ENCODE assay signal across 8 mouse cellular contexts in the genomic region with DNA sequence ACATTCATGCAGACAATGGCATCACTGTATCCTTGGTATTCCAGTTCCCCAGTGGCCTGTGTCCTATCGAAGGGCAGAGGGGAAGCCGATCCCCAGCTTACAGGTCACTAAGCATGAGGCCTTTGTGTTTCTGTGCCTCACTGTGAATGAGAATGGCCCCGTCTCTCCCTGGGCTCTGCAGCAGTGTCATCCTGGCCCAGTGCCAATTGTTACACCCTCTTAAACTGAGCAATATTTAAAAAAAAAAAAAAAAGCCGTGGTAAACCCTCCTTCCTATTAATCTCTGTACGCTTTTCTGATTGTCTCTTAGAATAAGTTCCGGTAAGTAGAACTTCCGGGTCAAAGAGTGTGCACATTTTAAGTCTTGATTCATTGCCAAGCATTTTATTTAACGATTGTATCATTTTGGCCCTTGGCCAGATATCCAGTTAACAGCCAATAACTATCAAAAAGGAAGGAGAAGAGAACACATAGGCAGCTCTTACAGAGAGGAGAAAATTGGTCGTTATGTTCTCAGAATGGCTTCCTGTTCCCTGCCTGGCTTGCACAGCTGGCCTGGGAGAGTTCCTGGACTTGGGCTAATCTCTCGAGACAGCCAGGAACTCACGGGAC.
DNase-seq lines count a peak whose midpoint lies in the region; ATAC-seq and TF ChIP-seq lines count a peak whose summit lies in the region.

No protein-coding gene starts in this region.

- H3K4me2 ChIP-seq in midbrain, embryonic 12.5 days (replicated peaks) = no peak overlapping the region

- ATAC-seq in midbrain, embryonic 12.5 days (ENCODE audit: low FRiP score, low read depth) = peak; percentile 53; the same call in 1 of the 2 replicates

- 15% methylated on average over 11 of the region's 11 CpGs for WGBS in lung, adult 2 months
- 49% methylated on average over 11 of the region's 11 CpGs for WGBS in heart, embryonic 10.5 days
- WGBS in midbrain, embryonic 12.5 days = 42% methylated on average over 11 of the region's 11 CpGs

- H3K27ac ChIP-seq in brown adipose tissue, adult 24 weeks (replicated peaks; ENCODE audit: low read depth, low read length) = peak overlapping the region; percentile 34; the same call in 1 of the 2 replicates
- 0 out of 2 replicates have a peak overlapping the region, but pooled peaks have one; percentile 59 for H3K27ac ChIP-seq in heart, embryonic 10.5 days
- H3K27ac ChIP-seq in midbrain, embryonic 12.5 days (replicated peaks) = peak overlapping the region; percentile 39; the same call in 1 of the 2 replicates

- no peak overlapping the region for H3K4me3 ChIP-seq in lung, adult 2 months (replicated peaks; ENCODE audit: extremely low read depth, low read depth, low read length)
- H3K4me3 ChIP-seq in brown adipose tissue, adult 24 weeks (ENCODE audit: insufficient read depth, low read depth, low read length) = no peak overlapping the region
- no peak overlapping the region for H3K4me3 ChIP-seq in heart, embryonic 10.5 days
- no peak overlapping the region for H3K4me3 ChIP-seq in midbrain, embryonic 12.5 days

- H3K9ac ChIP-seq in midbrain, embryonic 12.5 days (replicated peaks) = no peak overlapping the region

- DNase-seq in lung, adult 18-20 months = peak; percentile 27 to 55
- DNase-seq in lung, adult 2 months = no peak
- DNase-seq in heart, embryonic 10.5 days (ENCODE audit: low spot score) = no peak
- DNase-seq in kidney, adult 9 months = peak; percentile 46
- no peak for DNase-seq in T-cell, adult 2 months (ENCODE audit: low spot score)
- DNase-seq in ovary, postnatal 10 days (ENCODE audit: low spot score) = no peak

- H3K36me3 ChIP-seq in heart, embryonic 10.5 days = peaks cover 42% of the 10 kb centered on the region
- peaks cover 44% of the 10 kb centered on the region for H3K36me3 ChIP-seq in midbrain, embryonic 12.5 days

- H3K27me3 ChIP-seq in heart, embryonic 10.5 days (ENCODE audit: insufficient read depth, poor library complexity, severe bottlenecking) = no peaks in the 10 kb centered on the region
- no peaks in the 10 kb centered on the region for H3K27me3 ChIP-seq in midbrain, embryonic 12.5 days

- H3K4me1 ChIP-seq in lung, adult 2 months (ENCODE audit: control insufficient read depth, insufficient read depth, low read length) = peaks cover 5% of the 10 kb centered on the region
- H3K4me1 ChIP-seq in brown adipose tissue, adult 24 weeks (ENCODE audit: control insufficient read depth, insufficient read depth, insufficient read length, low read length) = 0 out of 2 replicates have a peak, but pooled peaks cover 7% of the 10 kb centered on the region
- H3K4me1 ChIP-seq in heart, embryonic 10.5 days = peaks cover 28% of the 10 kb centered on the region
- H3K4me1 ChIP-seq in midbrain, embryonic 12.5 days = peaks cover 21% of the 10 kb centered on the region

- no peak for TF ChIP-seq CTCF in lung, adult 2 months (IDR thresholded peaks at IDR 0.05; ENCODE audit: insufficient read depth, low read length)

- no peak for TF ChIP-seq POLR2A in lung, adult 2 months (IDR thresholded peaks at IDR 0.05; ENCODE audit: borderline replicate concordance, extremely low read depth, low read depth, low read length)

- H3K9me3 ChIP-seq in heart, embryonic 10.5 days = no peaks in the 10 kb centered on the region
- H3K9me3 ChIP-seq in midbrain, embryonic 12.5 days = no peaks in the 10 kb centered on the region

Comparison
In these comparisons a context has a peak if more than half of its experiments do, and no peak if none do; other contexts are left out.
1. DNase-seq: peak in lung, adult 18-20 months (2 of 2) and kidney, adult 9 months (single experiment); none in lung, adult 2 months (single experiment), heart, embryonic 10.5 days (single experiment), T-cell, adult 2 months (single experiment) and ovary, postnatal 10 days (single experiment).
2. Peak in every context shown above with its lines, with median percentiles within 50 percentile points of each other: H3K27ac ChIP-seq.